Mouse (Mus musculus): ENCODE data around the gene Prss50.

- TF ChIP-seq GATA1 (IDR thresholded peaks at IDR 0.05; ENCODE audit: borderline replicate concordance, low read length) (no peak), FLI1 (IDR thresholded peaks at IDR 0.05; ENCODE audit: low read length) (no peak)
These were observed 34.8 kb downstream of the Prss50 start for GRCm38 (mm10) chr9:110892552-110892951.
